Mouse (Mus musculus) kidney, postnatal 0 days (tissue): ENCODE results near the gene Dnttip1. TPM values are rescaled to one million over a fixed set of nuclear protein-coding genes. Genes with fewer than 3 reads are reported as not detected.

Experiments
- ATAC-seq: fragments of 200-750 bp; cut with Nextera tagmentation; replicated peaks from 2 replicates; pipeline ENCODE4 v1.8.0; 2017; ENCODE audit warnings: low read depth, moderate number of reproducible peaks, moderate TSS enrichment, moderate library complexity; ENCODE audit not compliant: low FRiP score
- DNase-seq: peaks from one replicate; pipeline ENCODE4 v3.0.0-alpha.2; 2016; ENCODE audit warnings: low spot score
- H3K27ac ChIP-seq: fragments of 300-500 bp; sonication (generic); 2 replicates; pipeline ENCODE4 v1.5.1; 2014; ENCODE audit warnings: mild to moderate bottlenecking
- H3K27me3 ChIP-seq: fragments of 300-500 bp; sonication (generic); 2 replicates; pipeline ENCODE4 v1.6.1; 2014; ENCODE audit warnings: low read length, mixed read lengths; ENCODE audit not compliant: insufficient read depth
- H3K36me3 ChIP-seq: fragments of 300-500 bp; sonication (generic); 2 replicates; pipeline ENCODE4 v1.6.1; 2014; ENCODE audit warnings: low read length, mixed read lengths; ENCODE audit not compliant: insufficient read depth
- H3K4me1 ChIP-seq: fragments of 300-500 bp; sonication (generic); replicated peaks from 2 replicates; pipeline ENCODE4 v1.6.1; 2014; ENCODE audit warnings: antibody characterized with exemption, low read length, mixed read lengths; ENCODE audit not compliant: insufficient read depth
- H3K4me2 ChIP-seq: fragments of 300-500 bp; sonication (generic); 2 replicates; pipeline ENCODE4 v1.6.1; 2014; ENCODE audit warnings: mild to moderate bottlenecking, low read length, moderate library complexity, mixed read lengths
- H3K4me3 ChIP-seq: fragments of 300-500 bp; sonication (generic); replicated peaks from 2 replicates; pipeline ENCODE4 v1.5.1; 2014; ENCODE audit warnings: low read depth, low read length
- H3K9ac ChIP-seq: fragments of 300-500 bp; sonication (generic); 2 replicates; pipeline ENCODE4 v1.6.1; 2014; ENCODE audit warnings: low read depth, low read length
- H3K9me3 ChIP-seq: fragments of 300-500 bp; sonication (generic); replicated peaks from 2 replicates; pipeline ENCODE4 v1.6.1; 2016; ENCODE audit warnings: low read length, inconsistent platforms, mixed read lengths
- CTCF ChIP-seq: IDR thresholded peaks from 2 replicates; pipeline ENCODE4 v1.5.1; 2016; ENCODE audit warnings: antibody characterized with exemption, low read depth, mild to moderate bottlenecking, moderate library complexity
- WGBS: fragments of 180-500 bp; shearing (Covaris S2); extraction: QIAGEN DNeasy Blood & Tissue Kit; methylation state at CpG from one replicate; pipeline ENCODE4 v1.1.7; 2014; 5-methylcytosine and 5-hydroxymethylcytosine counted together
- polyA plus RNA-seq: library from polyadenylated mRNA; unstranded; fragments of >200 nt; fragmentation: Nextera tagmentation; extraction: Ambion mirVana; gene quantifications from 2 replicates; pipeline ENCODE4 v1.2.1, GENCODE M21; 2015

Gene Dnttip1
- polyA plus RNA-seq, 1 experiment from 2014 or later = 58.5 TPM

DNA sequence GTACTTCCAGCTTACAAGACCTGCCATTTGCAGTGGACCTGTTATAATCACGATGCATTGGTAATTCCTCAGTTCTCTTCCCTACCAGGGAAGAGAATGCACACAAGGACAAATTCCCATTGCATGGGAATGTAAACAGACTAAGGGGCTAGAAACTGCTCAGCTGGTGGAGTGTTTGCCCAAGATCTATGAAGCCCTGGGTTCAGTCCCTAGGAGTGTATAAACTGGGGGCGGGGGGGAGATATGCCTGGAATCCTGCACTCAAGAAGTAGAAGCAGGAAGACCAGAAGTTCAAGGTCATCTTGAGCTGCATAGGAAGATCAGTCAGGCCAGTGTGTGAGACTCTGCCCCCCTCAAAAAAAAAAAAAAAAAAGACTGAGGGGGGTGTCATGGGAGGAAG is 12.5 kb upstream of the Dnttip1 start:
- no peak for ATAC-seq
- DNase-seq = no peak
- 91% methylated on average over 2 of the region's 2 CpGs for WGBS

DNA sequence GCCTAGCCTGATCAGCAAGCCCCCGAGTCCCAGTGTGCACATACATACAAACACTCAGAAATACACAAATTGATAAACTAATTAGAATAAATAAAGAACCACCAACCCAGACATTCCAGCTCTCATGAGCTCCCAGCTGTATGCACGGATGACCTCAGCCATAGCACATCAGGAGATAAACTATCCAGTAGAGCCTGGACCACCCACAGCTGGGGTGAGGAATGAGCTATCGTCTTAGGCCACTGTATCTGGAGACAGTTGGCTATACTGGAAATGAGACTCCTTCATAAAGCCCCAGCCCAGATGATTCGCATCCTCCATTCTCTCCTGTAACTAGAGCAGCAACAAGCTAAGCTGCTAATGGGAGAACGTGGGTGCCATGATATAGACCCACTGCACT is 10.9 kb upstream of the Dnttip1 start:
- no peak overlapping the region for H3K27ac ChIP-seq
- no peak for ATAC-seq

More for the DNA sequence above, 12.5 kb upstream of the Dnttip1 start:
- H3K4me1 ChIP-seq = no peaks in the 10 kb centered on the region
- H3K9ac ChIP-seq = no peak overlapping the region
- no peak overlapping the region for H3K4me3 ChIP-seq
- no peak overlapping the region for H3K27ac ChIP-seq
- no peaks in the 10 kb centered on the region for H3K27me3 ChIP-seq
- H3K36me3 ChIP-seq = no peaks in the 10 kb centered on the region
- no peak for TF ChIP-seq CTCF
- H3K4me2 ChIP-seq = no peak overlapping the region
- no peaks in the 10 kb centered on the region for H3K9me3 ChIP-seq

GRCm38 (mm10) chr2:164735446-164735845 is 10.3 kb upstream of the Dnttip1 start:
- H3K4me1 ChIP-seq = no peaks in the 10 kb centered on the region
- no peak for ATAC-seq
- no peak overlapping the region for H3K4me2 ChIP-seq
- 87% methylated on average over 5 of the region's 5 CpGs for WGBS
- no peaks in the 10 kb centered on the region for H3K27me3 ChIP-seq
- no peaks in the 10 kb centered on the region for H3K9me3 ChIP-seq
- H3K36me3 ChIP-seq = no peaks in the 10 kb centered on the region
- no peak overlapping the region for H3K9ac ChIP-seq
- DNase-seq = no peak
- no peak overlapping the region for H3K27ac ChIP-seq
- TF ChIP-seq CTCF = no peak
- no peak overlapping the region for H3K4me3 ChIP-seq

More for the DNA sequence above, 10.9 kb upstream of the Dnttip1 start:
- H3K4me1 ChIP-seq = no peaks in the 10 kb centered on the region
- no peaks in the 10 kb centered on the region for H3K36me3 ChIP-seq
- no peaks in the 10 kb centered on the region for H3K27me3 ChIP-seq
- no peak overlapping the region for H3K9ac ChIP-seq
- no peak for TF ChIP-seq CTCF
- 79% methylated on average over 5 of the region's 5 CpGs for WGBS
- H3K4me3 ChIP-seq = no peak overlapping the region
- H3K9me3 ChIP-seq = no peaks in the 10 kb centered on the region
- no peak overlapping the region for H3K4me2 ChIP-seq
- DNase-seq = no peak

GRCm38 (mm10) chr2:164737377-164738090 is 8.2 kb upstream of the Dnttip1 start:
- WGBS = 73% methylated on average over 3 of the region's 3 CpGs

DNA sequence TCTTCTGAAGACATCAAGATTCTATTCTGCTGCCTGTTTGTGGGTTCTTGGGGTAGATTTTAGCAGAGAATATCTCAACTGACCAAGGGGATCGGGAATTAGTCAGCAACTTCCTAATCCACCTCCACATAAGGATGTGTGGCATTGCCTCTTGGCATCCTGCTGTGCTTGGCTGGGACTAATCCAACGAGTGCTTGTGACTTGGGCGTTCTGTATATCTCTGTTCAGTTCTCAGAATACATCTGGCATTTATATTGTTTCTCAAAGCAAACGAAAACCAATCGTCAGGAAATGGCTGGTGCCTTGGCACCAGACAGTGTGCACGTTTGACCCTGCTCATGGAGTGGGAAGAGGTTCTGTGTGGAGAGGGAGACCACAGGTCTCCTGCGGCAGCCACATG is 5.9 kb upstream of the Dnttip1 start:
- 56% methylated on average over 7 of the region's 7 CpGs for WGBS
- no peak for ATAC-seq

More at GRCm38 (mm10) chr2:164737377-164738090, 8.2 kb upstream of the Dnttip1 start:
- no peak for TF ChIP-seq CTCF
- no peaks in the 10 kb centered on the region for H3K36me3 ChIP-seq
- no peaks in the 10 kb centered on the region for H3K9me3 ChIP-seq
- H3K4me2 ChIP-seq = no peak overlapping the region
- H3K9ac ChIP-seq = no peak overlapping the region
- DNase-seq (no peak), ATAC-seq (peak; percentile 63)
- no peak overlapping the region for H3K27ac ChIP-seq
- no peaks in the 10 kb centered on the region for H3K4me1 ChIP-seq
- no peak overlapping the region for H3K4me3 ChIP-seq
- H3K27me3 ChIP-seq = no peaks in the 10 kb centered on the region

GRCm38 (mm10) chr2:164744987-164745386 is 796 bp upstream of the Dnttip1 start:
- Histone ChIP-seq H3K4me3 (peak overlapping the region; percentile 93), H3K9me3 (no peaks in the 10 kb centered on the region), H3K27ac (no peak overlapping the region), H3K27me3 (no peaks in the 10 kb centered on the region), H3K4me2 (peak overlapping the region; percentile 94), H3K4me1 (peaks cover 13% of the 10 kb centered on the region; the same call in 1 of the 2 replicates), H3K36me3 (0 out of 2 replicates have a peak, but pooled peaks cover 4% of the 10 kb centered on the region), H3K9ac (peak overlapping the region; percentile 96; the same call in 1 of the 2 replicates)
- TF ChIP-seq CTCF = no peak
- ATAC-seq (no peak), DNase-seq (no peak)
- 63% methylated on average over 13 of the region's 13 CpGs for WGBS

More for the DNA sequence above, 5.9 kb upstream of the Dnttip1 start:
- H3K4me3 ChIP-seq = no peak overlapping the region
- no peak for DNase-seq
- 0 out of 2 replicates have a peak, but pooled peaks cover under 1% of the 10 kb centered on the region for H3K4me1 ChIP-seq
- H3K9ac ChIP-seq = no peak overlapping the region
- no peak for TF ChIP-seq CTCF
- H3K27ac ChIP-seq = no peak overlapping the region
- no peaks in the 10 kb centered on the region for H3K9me3 ChIP-seq
- no peak overlapping the region for H3K4me2 ChIP-seq
- no peaks in the 10 kb centered on the region for H3K36me3 ChIP-seq
- H3K27me3 ChIP-seq = no peaks in the 10 kb centered on the region
